Mouse (Mus musculus) testis, postnatal 10 days (tissue): ENCODE results near the gene Parp6.

Experiments used
- DNase-seq: peaks from one replicate; pipeline ENCODE4 v3.0.0; 2021; ENCODE audit warnings: low spot score

The Parp6 gene

GRCm38 (mm10) chr9:59616622-59617306 lies at the start of gene Parp6:
Parp6 (plus strand) TSS chr9:59617284.
- DNase-seq = peak; percentile 100

GRCm38 (mm10) chr9:59571852-59572251 lies 45.2 kb upstream of the Parp6 start:
- DNase-seq = no peak

- DNase-seq = no peak
Observed at GRCm38 (mm10) chr9:59577401-59577800, 39.7 kb upstream of the Parp6 start.

GRCm38 (mm10) chr9:59577844-59578504 lies 39.1 kb upstream of the Parp6 start, which contains the start of gene Celf6:
Celf6 (plus strand) TSS chr9:59577917.
- DNase-seq = peak; percentile 95

GRCm38 (mm10) chr9:59578505-59578867 lies 38.6 kb upstream of the Parp6 start:
- no peak for DNase-seq

GRCm38 (mm10) chr9:59584871-59585308 lies 32.2 kb upstream of the Parp6 start:
- DNase-seq = peak; percentile 75

- no peak for DNase-seq
Observed at GRCm38 (mm10) chr9:59588252-59588651, 28.8 kb upstream of the Parp6 start.

GRCm38 (mm10) chr9:59588710-59589671 lies 28.1 kb upstream of the Parp6 start:
- DNase-seq = no peak

GRCm38 (mm10) chr9:59589703-59590439 lies 27.2 kb upstream of the Parp6 start:
- no peak for DNase-seq

- DNase-seq = no peak
Observed at GRCm38 (mm10) chr9:59601661-59602060, 15.4 kb upstream of the Parp6 start.

GRCm38 (mm10) chr9:59605967-59606366 lies 11.1 kb upstream of the Parp6 start:
- no peak for DNase-seq

GRCm38 (mm10) chr9:59610950-59611349 lies 6.1 kb upstream of the Parp6 start:
- DNase-seq = no peak

- DNase-seq = no peak
Observed at GRCm38 (mm10) chr9:59615797-59616196, 1.3 kb upstream of the Parp6 start.

GRCm38 (mm10) chr9:59617307-59617973 lies 356 bp downstream of the Parp6 start:
- no peak for DNase-seq

- DNase-seq = no peak
Observed at GRCm38 (mm10) chr9:59638372-59638771, 21.3 kb downstream of the Parp6 start.

GRCm38 (mm10) chr9:59639936-59640335 lies 22.9 kb downstream of the Parp6 start:
- no peak for DNase-seq

GRCm38 (mm10) chr9:59641320-59641719 lies 24.2 kb downstream of the Parp6 start:
- DNase-seq = no peak

- no peak for DNase-seq
Observed at GRCm38 (mm10) chr9:59649911-59650310, 32.8 kb downstream of the Parp6 start.

GRCm38 (mm10) chr9:59653371-59653770 lies 36.3 kb downstream of the Parp6 start:
- no peak for DNase-seq

GRCm38 (mm10) chr9:59654450-59654983 lies 37.4 kb downstream of the Parp6 start:
- no peak for DNase-seq
